Mouse (Mus musculus) c-Kit-positive CD71-positive TER-119-positive erythroid progenitor cells, embryonic 14.5 days (primary cell): Measurements from ENCODE around the gene Krt32.

Experiments used
- DNase-seq: peaks from one replicate; pipeline ENCODE4 v3.0.0-alpha.2; 2013; ENCODE audit warnings: low spot score

The Krt32 gene

GRCm38 (mm10) chr11:100055686-100056655 lies 32.1 kb downstream of the Krt32 start:
- no peak for DNase-seq

- DNase-seq, result no peak
These were observed 37.6 kb downstream of the Krt32 start, which contains the start of gene Krt31 for GRCm38 (mm10) chr11:100050451-100050850. TSS of gene Krt31 (minus strand) at chr11:100050551.

GRCm38 (mm10) chr11:100047193-100047592 lies 40.8 kb downstream of the Krt32 start:
- no peak for DNase-seq

- DNase-seq, result no peak
These were observed 41.6 kb downstream of the Krt32 start for GRCm38 (mm10) chr11:100046303-100046866.

GRCm38 (mm10) chr11:100041454-100041853 lies 46.6 kb downstream of the Krt32 start, which contains the start of gene Krt34:
TSS of gene Krt34 (minus strand) at chr11:100041554.
- DNase-seq, result no peak
